Mouse (Mus musculus): ENCODE measurements around the gene Crtc1. TPM values are rescaled to one million over a fixed set of nuclear protein-coding genes. Genes with fewer than 3 reads are reported as not detected.
A peak's percentile ranks its signal among the peaks of the same experiment; 100 is the strongest.

Gene Crtc1
- total RNA-seq, 1 experiment: 4.9 TPM

DNA sequence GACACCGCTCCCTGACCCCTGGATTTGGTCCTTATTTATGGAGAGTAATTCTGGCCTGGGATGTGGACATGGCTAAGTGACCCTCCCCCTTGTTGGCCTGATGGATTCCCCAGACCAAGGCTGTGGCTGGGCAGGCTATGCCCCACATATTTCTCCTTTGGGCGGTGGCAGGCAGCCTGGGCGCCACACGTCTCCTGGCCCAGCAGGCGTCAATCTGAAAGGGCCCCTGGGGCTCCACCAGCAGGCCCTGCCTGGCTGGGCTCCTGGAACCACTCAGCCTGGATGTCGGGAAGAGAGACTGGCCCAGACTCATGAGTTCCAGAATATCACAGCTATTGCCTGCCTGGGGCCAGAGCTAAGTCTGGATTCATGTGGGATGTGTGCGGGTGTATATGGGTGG, 68.9 kb downstream of the Crtc1 start:
- in situ Hi-C loops (cut with MboI; ENCODE audit: low sequenced_read_pairs in 2 of 2, unreplicated experiment in 2 of 2): no loop called here

DNA sequence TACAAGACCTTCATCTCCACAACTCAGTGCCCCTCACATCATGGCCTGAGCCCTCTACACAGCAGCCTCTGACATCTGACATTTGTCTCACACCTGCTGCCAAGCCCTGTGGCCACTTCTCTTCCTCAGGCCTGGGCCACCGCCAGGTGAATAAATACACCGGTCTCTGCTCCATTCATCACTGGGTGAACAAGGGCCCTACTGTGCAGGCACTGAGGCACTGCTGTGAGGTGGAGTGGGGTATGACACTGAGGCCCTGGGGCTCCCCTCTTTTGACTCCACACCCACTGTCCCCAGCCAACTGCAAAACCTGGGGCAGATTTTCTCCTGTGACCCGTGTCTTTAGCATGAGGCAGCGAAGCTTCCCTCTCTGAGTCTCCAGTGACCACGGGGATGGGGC, 72.8 kb downstream of the Crtc1 start:
- H3K9me3 ChIP-seq (ENCODE audit: control insufficient read depth, insufficient read depth, low read depth, low read length): no peaks in the 10 kb centered on the region
- DNase-seq (ENCODE audit: low read depth, low spot score): no peak
- TF ChIP-seq ZNF384 (IDR thresholded peaks at IDR 0.05; ENCODE audit: low read depth, low read length) (no peak), CHD2 (IDR thresholded peaks at IDR 0.05; ENCODE audit: low read depth, low read length) (no peak), MAFK (IDR thresholded peaks at IDR 0.05; ENCODE audit: insufficient read depth, low read depth, low read length) (no peak)
- no peak overlapping the region for H3K9ac ChIP-seq (ENCODE audit: insufficient read depth, low read depth, low read length, poor library complexity, severe bottlenecking)
- H3K36me3 ChIP-seq (ENCODE audit: control insufficient read depth, insufficient read depth, low read length, poor library complexity, severe bottlenecking): no peaks in the 10 kb centered on the region
- H3K4me1 ChIP-seq (ENCODE audit: control insufficient read depth in 2 of 2, insufficient read depth in 2 of 2, low read length in 2 of 2, poor library complexity in 1 of 2): no peaks in the 10 kb centered on the region; a peak in 2 of 4 replicates
- no peak overlapping the region for H3K4me3 ChIP-seq (ENCODE audit: insufficient read depth in 1 of 2, low read depth in 1 of 2, low read length in 2 of 2, poor library complexity in 1 of 2, severe bottlenecking in 1 of 2)
- in situ Hi-C loops (cut with MboI; ENCODE audit: low sequenced_read_pairs in 2 of 2, unreplicated experiment in 2 of 2): no loop called here
- no peak overlapping the region for H3K27ac ChIP-seq (ENCODE audit: insufficient read depth, low read depth, low read length, poor library complexity, severe bottlenecking)

More for the DNA sequence above, 68.9 kb downstream of the Crtc1 start:
- no peak overlapping the region for H3K27ac ChIP-seq (ENCODE audit: insufficient read depth, low read depth, low read length, poor library complexity, severe bottlenecking)
- no peaks in the 10 kb centered on the region for H3K9me3 ChIP-seq (ENCODE audit: control insufficient read depth, insufficient read depth, low read depth, low read length)
- H3K4me1 ChIP-seq (ENCODE audit: control insufficient read depth in 2 of 2, insufficient read depth in 2 of 2, low read length in 2 of 2, poor library complexity in 1 of 2): peaks cover 0 to 10% of the 10 kb centered on the region in 2 experiments; a peak in 1 of 4 replicates
- no peak for DNase-seq (ENCODE audit: low read depth, low spot score)
- no peaks in the 10 kb centered on the region for H3K36me3 ChIP-seq (ENCODE audit: control insufficient read depth, insufficient read depth, low read length, poor library complexity, severe bottlenecking)
- H3K9ac ChIP-seq (ENCODE audit: insufficient read depth, low read depth, low read length, poor library complexity, severe bottlenecking): no peak overlapping the region
- H3K4me3 ChIP-seq (ENCODE audit: insufficient read depth in 1 of 2, low read depth in 1 of 2, low read length in 2 of 2, poor library complexity in 1 of 2, severe bottlenecking in 1 of 2): no peak overlapping the region
- no peak for TF ChIP-seq CHD2 (IDR thresholded peaks at IDR 0.05; ENCODE audit: low read depth, low read length)
- no peak for TF ChIP-seq HCFC1 (IDR thresholded peaks at IDR 0.05; ENCODE audit: borderline replicate concordance, insufficient read depth, low read length)
- no peak for TF ChIP-seq MAFK (IDR thresholded peaks at IDR 0.05; ENCODE audit: insufficient read depth, low read depth, low read length)
- TF ChIP-seq ZNF384 (IDR thresholded peaks at IDR 0.05; ENCODE audit: low read depth, low read length): no peak
- no peak for TF ChIP-seq ZC3H11A (IDR thresholded peaks at IDR 0.05; ENCODE audit: borderline replicate concordance, low read depth, low read length)

DNA sequence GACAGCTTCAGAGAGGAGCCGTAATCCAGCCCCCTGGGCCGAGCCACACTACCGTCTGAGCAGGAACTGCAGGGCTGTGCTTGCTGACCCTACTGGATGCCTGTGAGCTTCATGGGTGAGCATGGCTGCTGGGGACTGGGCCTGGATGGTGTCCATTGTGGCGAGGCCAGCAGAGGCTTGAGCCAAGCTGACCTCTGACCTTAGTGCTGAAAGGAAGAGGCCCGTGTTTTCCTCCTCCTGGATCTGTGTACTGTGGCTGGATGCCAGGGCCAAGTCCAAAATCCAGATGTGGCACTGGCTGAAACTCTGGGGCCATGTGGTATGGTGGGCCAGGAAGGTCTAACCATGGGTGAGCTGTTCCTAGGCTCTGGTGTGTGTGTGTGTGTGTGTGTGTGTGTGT, 75.3 kb downstream of the Crtc1 start:
- no peak overlapping the region for H3K9ac ChIP-seq (ENCODE audit: insufficient read depth, low read depth, low read length, poor library complexity, severe bottlenecking)
- TF ChIP-seq CHD2 (IDR thresholded peaks at IDR 0.05; ENCODE audit: low read depth, low read length) (no peak), HCFC1 (IDR thresholded peaks at IDR 0.05; ENCODE audit: borderline replicate concordance, insufficient read depth, low read length) (no peak), ZC3H11A (IDR thresholded peaks at IDR 0.05; ENCODE audit: borderline replicate concordance, low read depth, low read length) (no peak), ZNF384 (IDR thresholded peaks at IDR 0.05; ENCODE audit: low read depth, low read length) (no peak), MAFK (IDR thresholded peaks at IDR 0.05; ENCODE audit: insufficient read depth, low read depth, low read length) (no peak)
- H3K27ac ChIP-seq (ENCODE audit: insufficient read depth, low read depth, low read length, poor library complexity, severe bottlenecking): no peak overlapping the region
- no peak overlapping the region for H3K4me3 ChIP-seq (ENCODE audit: insufficient read depth in 1 of 2, low read depth in 1 of 2, low read length in 2 of 2, poor library complexity in 1 of 2, severe bottlenecking in 1 of 2)
- peaks cover 0 to 2% of the 10 kb centered on the region in 2 experiments; a peak in 2 of 4 replicates for H3K4me1 ChIP-seq (ENCODE audit: control insufficient read depth in 2 of 2, insufficient read depth in 2 of 2, low read length in 2 of 2, poor library complexity in 1 of 2)
- H3K36me3 ChIP-seq (ENCODE audit: control insufficient read depth, insufficient read depth, low read length, poor library complexity, severe bottlenecking): no peaks in the 10 kb centered on the region
- no peaks in the 10 kb centered on the region for H3K9me3 ChIP-seq (ENCODE audit: control insufficient read depth, insufficient read depth, low read depth, low read length)
- in situ Hi-C loops (cut with MboI; ENCODE audit: low sequenced_read_pairs in 2 of 2, unreplicated experiment in 2 of 2): no loop called here
- DNase-seq (ENCODE audit: low read depth, low spot score): no peak

DNA sequence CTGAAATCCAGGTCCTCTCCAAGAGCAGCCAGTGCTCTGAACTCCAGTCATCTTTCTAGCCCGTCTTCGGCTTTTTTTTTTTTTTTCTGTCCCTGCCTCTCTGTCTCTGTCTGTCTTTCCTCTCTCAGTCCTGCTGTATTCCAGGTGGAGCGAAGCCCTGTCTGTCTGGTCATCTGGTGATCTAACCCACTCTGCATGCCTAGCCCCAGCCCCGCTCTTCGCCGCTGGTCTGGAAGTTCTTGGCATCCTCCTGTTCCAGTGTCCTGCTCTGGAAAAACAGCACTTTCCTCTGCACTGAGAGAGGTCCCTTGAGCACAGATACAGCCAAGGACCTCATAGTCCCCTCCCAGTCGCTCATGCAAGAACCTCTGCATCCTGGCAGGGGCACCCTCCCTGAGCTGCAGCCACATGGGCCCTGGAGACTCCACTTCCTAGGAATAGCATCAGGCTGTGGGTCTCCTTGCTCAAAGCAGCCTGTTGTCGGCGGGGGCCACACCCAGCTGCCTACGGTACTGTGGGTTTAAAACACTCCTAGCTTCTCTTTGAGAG, 77.8 kb downstream of the Crtc1 start:
- peaks cover under 1 to 7% of the 10 kb centered on the region in 2 experiments for H3K4me1 ChIP-seq (ENCODE audit: control insufficient read depth in 2 of 2, insufficient read depth in 2 of 2, low read length in 2 of 2, poor library complexity in 1 of 2)
- no peaks in the 10 kb centered on the region for H3K36me3 ChIP-seq (ENCODE audit: control insufficient read depth, insufficient read depth, low read length, poor library complexity, severe bottlenecking)
- no peak for DNase-seq (ENCODE audit: low read depth, low spot score)
- no peak overlapping the region for H3K27ac ChIP-seq (ENCODE audit: insufficient read depth, low read depth, low read length, poor library complexity, severe bottlenecking)
- H3K9me3 ChIP-seq (ENCODE audit: control insufficient read depth, insufficient read depth, low read depth, low read length): no peaks in the 10 kb centered on the region
- 0 out of 4 replicates have a peak overlapping the region, but pooled peaks of 1 of the 2 experiments have one; percentile 21 for H3K4me3 ChIP-seq (ENCODE audit: insufficient read depth in 1 of 2, low read depth in 1 of 2, low read length in 2 of 2, poor library complexity in 1 of 2, severe bottlenecking in 1 of 2)
- in situ Hi-C loops (cut with MboI; ENCODE audit: low sequenced_read_pairs in 2 of 2, unreplicated experiment in 2 of 2): no loop called here
- H3K9ac ChIP-seq (ENCODE audit: insufficient read depth, low read depth, low read length, poor library complexity, severe bottlenecking): no peak overlapping the region
- TF ChIP-seq HCFC1 (IDR thresholded peaks at IDR 0.05; ENCODE audit: borderline replicate concordance, insufficient read depth, low read length): no peak
- no peak for TF ChIP-seq CHD2 (IDR thresholded peaks at IDR 0.05; ENCODE audit: low read depth, low read length)
- no peak for TF ChIP-seq ZNF384 (IDR thresholded peaks at IDR 0.05; ENCODE audit: low read depth, low read length)
- TF ChIP-seq ZC3H11A (IDR thresholded peaks at IDR 0.05; ENCODE audit: borderline replicate concordance, low read depth, low read length): no peak
- no peak for TF ChIP-seq MAFK (IDR thresholded peaks at IDR 0.05; ENCODE audit: insufficient read depth, low read depth, low read length)

DNA sequence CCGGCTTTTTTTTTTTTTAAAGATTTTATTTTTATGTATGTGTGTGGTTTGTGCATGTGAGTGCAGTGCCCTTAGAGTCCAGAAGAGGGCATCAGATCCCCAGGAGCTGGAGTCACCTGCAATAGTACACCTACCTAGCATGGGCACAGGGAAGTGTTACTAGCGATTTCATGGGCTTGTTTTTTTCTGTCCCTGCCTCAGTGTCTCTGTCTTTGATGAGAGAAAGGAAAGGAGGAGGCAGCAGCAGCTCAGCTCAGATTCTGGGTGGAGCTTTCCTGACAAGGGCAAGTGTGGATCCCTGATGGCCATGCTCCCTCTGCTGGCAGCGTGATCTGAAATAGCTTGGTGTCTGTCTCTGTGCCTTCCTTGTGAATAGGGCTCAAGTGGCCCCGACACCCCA, 78.6 kb downstream of the Crtc1 start:
- in situ Hi-C loops (cut with MboI; ENCODE audit: low sequenced_read_pairs in 2 of 2, unreplicated experiment in 2 of 2): no loop called here
- no peak overlapping the region for H3K9ac ChIP-seq (ENCODE audit: insufficient read depth, low read depth, low read length, poor library complexity, severe bottlenecking)
- H3K27ac ChIP-seq (ENCODE audit: insufficient read depth, low read depth, low read length, poor library complexity, severe bottlenecking): no peak overlapping the region
- TF ChIP-seq ZNF384 (IDR thresholded peaks at IDR 0.05; ENCODE audit: low read depth, low read length) (peak; percentile 79), MAFK (IDR thresholded peaks at IDR 0.05; ENCODE audit: insufficient read depth, low read depth, low read length) (no peak), CHD2 (IDR thresholded peaks at IDR 0.05; ENCODE audit: low read depth, low read length) (no peak), ZC3H11A (IDR thresholded peaks at IDR 0.05; ENCODE audit: borderline replicate concordance, low read depth, low read length) (no peak), HCFC1 (IDR thresholded peaks at IDR 0.05; ENCODE audit: borderline replicate concordance, insufficient read depth, low read length) (no peak)
- no peaks in the 10 kb centered on the region for H3K36me3 ChIP-seq (ENCODE audit: control insufficient read depth, insufficient read depth, low read length, poor library complexity, severe bottlenecking)
- H3K4me3 ChIP-seq (ENCODE audit: insufficient read depth in 1 of 2, low read depth in 1 of 2, low read length in 2 of 2, poor library complexity in 1 of 2, severe bottlenecking in 1 of 2): no peak overlapping the region
- DNase-seq (ENCODE audit: low read depth, low spot score): peak; percentile 68
- H3K4me1 ChIP-seq (ENCODE audit: control insufficient read depth in 2 of 2, insufficient read depth in 2 of 2, low read length in 2 of 2, poor library complexity in 1 of 2): peaks cover 5 to 7% of the 10 kb centered on the region in 2 experiments
- no peaks in the 10 kb centered on the region for H3K9me3 ChIP-seq (ENCODE audit: control insufficient read depth, insufficient read depth, low read depth, low read length)
